Mouse (Mus musculus): ENCODE data around the gene Sema3g. TPM values are rescaled to one million over a fixed set of nuclear protein-coding genes. Genes with fewer than 3 reads are reported as not detected.

Gene Sema3g
- polyA plus RNA-seq, 1 experiment = 3.6 TPM

GRCm38 (mm10) chr14:31232404-31233069, 14.9 kb downstream of the Sema3g start:
- no peak for DNase-seq (ENCODE audit: low spot score)

- no peak for DNase-seq (ENCODE audit: low spot score)
These were observed 15.7 kb downstream of the Sema3g start for GRCm38 (mm10) chr14:31233070-31233995.

- DNase-seq (ENCODE audit: low spot score) = no peak
These were observed 16.4 kb downstream of the Sema3g start for GRCm38 (mm10) chr14:31233996-31234591.

- DNase-seq (ENCODE audit: low spot score) = no peak
These were observed 19.6 kb downstream of the Sema3g start for GRCm38 (mm10) chr14:31237101-31237882.

GRCm38 (mm10) chr14:31240528-31240927, 22.9 kb downstream of the Sema3g start:
- no peak for DNase-seq (ENCODE audit: low spot score)

GRCm38 (mm10) chr14:31244777-31245176, 27.1 kb downstream of the Sema3g start:
- no peak for DNase-seq (ENCODE audit: low spot score)

GRCm38 (mm10) chr14:31245946-31246345, 28.3 kb downstream of the Sema3g start:
- DNase-seq (ENCODE audit: low spot score) = no peak

GRCm38 (mm10) chr14:31248396-31248795, 30.7 kb downstream of the Sema3g start:
- no peak for DNase-seq (ENCODE audit: low spot score)

- no peak for DNase-seq (ENCODE audit: low spot score)
These were observed 32.8 kb downstream of the Sema3g start for GRCm38 (mm10) chr14:31250222-31251083.

- DNase-seq (ENCODE audit: low spot score) = peak; percentile 97
These were observed 33.5 kb downstream of the Sema3g start, which contains the start of the genes Phf7 and Bap1 for GRCm38 (mm10) chr14:31251084-31251604. Gene Phf7 (minus strand): TSS chr14:31251317. Gene Bap1 (plus strand): TSS chr14:31251450.

- DNase-seq (ENCODE audit: low spot score) = no peak
These were observed 34.0 kb downstream of the Sema3g start for GRCm38 (mm10) chr14:31251626-31252025.

GRCm38 (mm10) chr14:31252091-31252490, 34.4 kb downstream of the Sema3g start:
- DNase-seq (ENCODE audit: low spot score) = no peak

- no peak for DNase-seq (ENCODE audit: low spot score)
These were observed 40.9 kb downstream of the Sema3g start for GRCm38 (mm10) chr14:31258476-31259050.

- no peak for DNase-seq (ENCODE audit: low spot score)
These were observed 42.7 kb downstream of the Sema3g start for GRCm38 (mm10) chr14:31260374-31260773.

GRCm38 (mm10) chr14:31260932-31261331, 43.3 kb downstream of the Sema3g start:
- DNase-seq (ENCODE audit: low spot score) = no peak

- no peak for DNase-seq (ENCODE audit: low spot score)
These were observed 50.0 kb downstream of the Sema3g start for GRCm38 (mm10) chr14:31267649-31268048.

- DNase-seq (ENCODE audit: low spot score) = no peak
These were observed 50.8 kb downstream of the Sema3g start for GRCm38 (mm10) chr14:31268301-31269001.

- no peak for DNase-seq (ENCODE audit: low spot score)
These were observed 51.9 kb downstream of the Sema3g start for GRCm38 (mm10) chr14:31269456-31270100.

GRCm38 (mm10) chr14:31271121-31271520, 53.5 kb downstream of the Sema3g start:
- no peak for DNase-seq (ENCODE audit: low spot score)

All from urinary bladder, adult 2 months (tissue).